Mouse (Mus musculus) monocyte, adult 5-6 weeks (primary cell): ENCODE data around the gene Shmt2. TPM values are rescaled to one million over a fixed set of nuclear protein-coding genes. Genes with fewer than 3 reads are reported as not detected.

Experiments
- ATAC-seq: fragments of 153-309, 156-312 bp; replicated peaks from 2 replicates; pipeline ENCODE4 v1.8.0; 2017; ENCODE audit warnings: mild to moderate bottlenecking; ENCODE audit not compliant: low TSS enrichment, insufficient number of reproducible peaks, severe bottlenecking, poor library complexity, low FRiP score
- total RNA-seq: library from RNA; stranded (forward); fragments of 200-1000, 200-491, 200-594 nt; gene quantifications from 3 replicates; pipeline ENCODE4 v1.2.3, GENCODE M21; 2017

Gene Shmt2
- total RNA-seq, 1 experiment from 2014 or later, result 11.5 TPM

DNA sequence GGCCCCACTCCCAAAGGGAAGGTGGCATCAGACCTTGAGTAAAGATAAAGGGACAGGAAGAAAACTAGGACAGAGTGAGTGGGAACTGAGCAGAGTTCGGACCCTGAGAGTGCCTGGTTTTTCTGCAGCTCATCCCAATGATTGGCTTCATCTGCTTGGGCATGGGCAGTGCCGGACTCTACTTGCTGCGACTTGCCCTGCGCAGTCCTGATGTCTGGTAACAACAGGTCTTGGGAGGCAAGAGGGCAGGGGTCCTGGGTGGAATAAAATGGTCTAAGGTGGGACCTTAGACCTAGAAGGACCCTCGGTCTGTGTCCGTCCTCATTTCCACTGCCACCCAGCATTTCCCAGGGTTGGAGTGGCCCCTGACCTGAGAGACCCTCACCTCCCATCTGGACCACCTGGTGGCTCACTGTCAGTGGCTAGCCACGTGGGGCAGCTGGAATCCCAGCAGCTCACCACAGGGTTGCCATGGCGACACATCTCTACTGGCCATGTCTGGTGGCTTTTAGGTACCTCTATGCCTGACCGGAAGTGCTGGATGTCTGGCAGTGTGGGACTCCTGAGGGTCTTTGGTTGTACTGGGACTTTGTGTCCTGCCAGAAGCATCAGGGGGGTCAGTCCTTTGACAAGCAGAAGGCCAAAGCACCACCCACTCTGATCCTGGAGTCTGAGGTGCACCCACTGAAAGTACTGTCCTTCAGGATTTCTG, 6.8 kb downstream of the Shmt2 start:
- no peak for ATAC-seq

GRCm38 (mm10) chr10:127514764-127515163, 7.5 kb downstream of the Shmt2 start, which contains the start of gene Ndufa4l2:
Gene Ndufa4l2 (plus strand): TSS chr10:127514967.
- ATAC-seq, result no peak

- ATAC-seq, result no peak
These were observed 8.0 kb downstream of the Shmt2 start for GRCm38 (mm10) chr10:127514111-127514698.

- no peak for ATAC-seq
These were observed 8.6 kb downstream of the Shmt2 start for GRCm38 (mm10) chr10:127513501-127514091.

DNA sequence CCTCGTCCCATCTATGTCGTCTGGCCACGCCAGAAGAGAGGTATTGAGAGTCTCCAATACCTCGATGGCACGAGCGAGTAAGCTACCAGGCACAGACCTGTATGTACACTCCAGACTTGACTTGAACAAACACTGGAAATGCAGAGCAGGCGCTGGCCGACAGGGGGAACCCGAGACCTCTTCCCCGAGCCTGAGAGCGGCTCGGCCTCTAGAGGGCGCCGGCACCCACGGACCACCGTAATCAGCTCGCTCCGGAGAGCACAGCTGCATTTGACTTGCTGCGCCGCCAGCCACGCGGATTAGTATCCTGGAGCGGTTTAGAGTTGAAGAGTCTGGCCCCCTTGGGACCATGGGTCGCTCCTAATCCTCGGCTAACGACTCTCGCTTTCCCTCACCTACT, 9.4 kb downstream of the Shmt2 start:
- ATAC-seq, result peak; percentile 68

DNA sequence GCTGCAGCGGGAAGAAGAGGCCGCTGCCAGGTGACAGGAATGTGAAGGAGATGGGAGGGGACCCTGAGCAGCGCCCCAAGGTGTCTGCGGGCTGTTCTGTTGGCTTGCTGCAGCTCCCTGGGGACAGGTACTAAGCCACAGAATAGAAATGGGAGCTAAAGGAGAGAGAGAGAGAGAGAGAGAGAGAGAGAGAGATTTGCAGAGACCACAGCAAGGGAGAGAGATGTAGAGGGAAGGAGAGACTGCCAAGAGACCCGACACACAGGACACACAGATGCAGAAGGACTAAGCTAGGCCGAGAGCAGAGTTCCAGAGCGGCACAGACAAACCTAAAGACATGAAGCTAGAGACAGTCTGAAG, 10.0 kb downstream of the Shmt2 start:
- no peak for ATAC-seq

DNA sequence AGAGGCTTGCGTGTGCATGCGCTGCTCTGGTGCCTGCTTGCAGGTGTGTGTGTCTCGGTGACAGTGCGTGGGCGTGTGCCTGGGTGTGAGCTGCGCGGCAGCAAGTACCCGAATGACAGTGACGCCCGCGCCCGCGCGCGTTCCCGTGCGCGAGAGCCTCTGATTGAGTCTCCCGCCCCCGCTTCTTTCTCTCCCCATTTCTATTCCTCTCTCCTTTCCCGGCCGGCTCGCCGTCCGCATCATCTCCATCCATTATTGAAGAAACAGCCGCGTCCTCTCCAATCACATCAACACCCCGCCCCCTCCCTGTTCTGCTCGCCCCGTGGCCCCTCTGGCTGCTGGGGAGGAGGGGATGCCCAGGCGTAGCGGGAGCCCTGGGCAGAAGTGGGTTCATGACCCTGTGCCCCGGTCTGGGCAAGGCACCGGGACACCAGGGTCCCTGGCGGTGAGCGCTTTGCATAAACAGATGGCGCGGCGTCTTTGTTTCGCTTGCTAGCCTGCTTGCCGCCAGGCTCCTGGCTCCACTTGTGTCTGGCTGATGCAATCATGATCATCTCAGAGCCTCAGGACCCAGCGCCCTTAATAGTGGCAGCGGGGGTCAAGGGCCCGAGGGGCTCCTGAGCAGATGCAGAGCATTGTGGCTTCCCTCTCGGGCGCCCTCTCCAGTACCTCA, 10.5 kb downstream of the Shmt2 start:
- no peak for ATAC-seq

GRCm38 (mm10) chr10:127510895-127511617, 11.2 kb downstream of the Shmt2 start:
- no peak for ATAC-seq

DNA sequence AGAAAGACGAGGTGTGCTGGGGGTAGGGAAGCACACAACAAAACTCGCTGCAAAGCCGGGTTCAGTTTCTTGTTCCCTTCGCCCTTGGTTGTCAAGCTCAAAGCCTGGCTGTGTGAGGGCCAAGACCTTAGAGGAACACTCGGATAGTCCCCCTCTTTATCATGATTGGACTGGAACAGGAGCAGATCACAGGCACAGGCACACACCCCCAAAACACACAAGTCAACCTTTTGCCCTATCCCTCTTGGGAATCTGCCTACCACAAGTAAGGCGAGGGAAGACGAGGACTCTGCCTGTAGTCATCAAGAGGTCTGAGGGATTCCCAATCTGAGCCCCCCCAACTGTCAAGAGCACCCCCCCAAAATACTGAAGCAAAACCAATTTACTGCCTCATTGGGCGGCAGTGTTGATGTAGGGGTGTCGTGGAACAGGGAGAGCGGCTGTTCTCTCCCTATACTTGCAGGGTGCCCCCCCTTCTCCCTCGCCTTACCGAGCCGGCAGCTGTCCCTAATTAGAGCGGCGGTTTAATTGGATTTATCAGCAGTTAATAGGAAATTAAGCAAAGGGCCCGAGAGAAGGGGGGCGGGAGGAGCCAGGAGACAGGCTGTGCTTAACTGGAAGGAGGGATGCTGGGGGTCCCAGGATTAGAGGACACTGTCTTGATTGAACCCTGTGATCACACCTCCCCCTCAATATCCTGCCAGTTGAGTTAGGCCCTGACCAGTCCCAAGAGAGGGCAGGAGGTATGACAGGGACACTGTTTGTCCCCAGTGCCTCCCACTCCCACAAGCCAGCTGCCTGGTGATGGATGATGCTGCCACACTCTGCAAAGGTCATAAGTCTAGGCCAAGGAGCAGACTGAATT, 12.2 kb downstream of the Shmt2 start:
- no peak for ATAC-seq

DNA sequence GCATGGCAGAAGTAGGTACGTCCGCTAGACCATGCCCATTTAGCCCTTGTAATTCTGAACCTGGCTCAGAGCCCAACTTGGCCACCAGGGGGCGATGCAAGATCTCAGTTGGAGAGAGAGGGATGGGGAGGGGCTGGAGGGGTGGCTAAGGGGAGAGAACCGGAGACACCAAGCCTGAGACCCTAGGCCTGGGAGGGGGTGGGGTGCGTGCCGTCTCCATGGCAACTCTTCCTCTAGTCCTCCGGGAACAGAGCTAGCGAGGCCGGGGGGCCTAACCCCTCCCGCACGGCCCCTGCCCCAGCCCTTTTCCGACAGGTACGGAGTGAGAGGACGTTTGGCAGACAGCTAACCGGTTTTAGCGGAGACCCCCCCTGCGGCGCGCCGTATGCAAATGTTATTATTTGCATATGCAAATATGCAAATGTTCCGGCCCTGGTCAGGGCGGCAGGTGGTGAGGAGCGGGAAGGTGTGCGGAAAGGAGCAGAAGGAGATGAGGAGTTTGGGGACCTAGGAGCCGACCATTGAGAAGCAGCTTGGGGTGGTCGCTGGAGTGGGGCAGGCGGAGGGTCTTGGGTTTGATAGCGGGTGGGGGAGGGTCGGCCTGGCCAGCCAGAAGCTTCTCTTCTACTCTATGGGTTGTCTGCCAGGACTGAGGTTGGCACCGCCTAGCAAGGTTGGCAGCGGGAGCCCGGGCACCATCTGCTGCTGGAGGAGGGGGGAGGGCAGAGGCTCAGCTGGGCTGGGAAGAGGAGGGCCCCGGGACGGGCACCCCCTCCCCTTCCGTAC, 13.0 kb downstream of the Shmt2 start:
- ATAC-seq, result peak; percentile 47; the same call in 1 of the 2 replicates

DNA sequence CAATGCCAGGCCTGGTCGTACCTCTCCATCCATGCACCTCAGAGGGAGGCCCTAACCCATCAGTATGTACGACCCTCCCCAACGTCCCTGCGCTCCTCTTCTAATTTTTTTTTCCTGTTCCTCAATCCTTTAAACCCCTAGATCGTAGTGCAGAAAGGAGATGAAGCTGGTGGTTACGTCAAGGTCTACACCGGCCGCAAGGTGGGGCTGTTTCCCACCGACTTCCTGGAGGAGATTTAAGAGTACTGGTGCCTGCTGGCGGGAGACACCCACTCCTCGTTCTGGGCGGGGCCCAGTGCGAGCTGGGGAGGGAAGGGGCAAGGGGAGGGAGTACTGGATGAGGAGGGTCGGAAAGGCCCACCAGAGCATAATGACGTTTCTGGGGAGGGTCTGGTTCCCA, 14.0 kb downstream of the Shmt2 start:
- ATAC-seq, result peak; percentile 8; the same call in 1 of the 2 replicates

DNA sequence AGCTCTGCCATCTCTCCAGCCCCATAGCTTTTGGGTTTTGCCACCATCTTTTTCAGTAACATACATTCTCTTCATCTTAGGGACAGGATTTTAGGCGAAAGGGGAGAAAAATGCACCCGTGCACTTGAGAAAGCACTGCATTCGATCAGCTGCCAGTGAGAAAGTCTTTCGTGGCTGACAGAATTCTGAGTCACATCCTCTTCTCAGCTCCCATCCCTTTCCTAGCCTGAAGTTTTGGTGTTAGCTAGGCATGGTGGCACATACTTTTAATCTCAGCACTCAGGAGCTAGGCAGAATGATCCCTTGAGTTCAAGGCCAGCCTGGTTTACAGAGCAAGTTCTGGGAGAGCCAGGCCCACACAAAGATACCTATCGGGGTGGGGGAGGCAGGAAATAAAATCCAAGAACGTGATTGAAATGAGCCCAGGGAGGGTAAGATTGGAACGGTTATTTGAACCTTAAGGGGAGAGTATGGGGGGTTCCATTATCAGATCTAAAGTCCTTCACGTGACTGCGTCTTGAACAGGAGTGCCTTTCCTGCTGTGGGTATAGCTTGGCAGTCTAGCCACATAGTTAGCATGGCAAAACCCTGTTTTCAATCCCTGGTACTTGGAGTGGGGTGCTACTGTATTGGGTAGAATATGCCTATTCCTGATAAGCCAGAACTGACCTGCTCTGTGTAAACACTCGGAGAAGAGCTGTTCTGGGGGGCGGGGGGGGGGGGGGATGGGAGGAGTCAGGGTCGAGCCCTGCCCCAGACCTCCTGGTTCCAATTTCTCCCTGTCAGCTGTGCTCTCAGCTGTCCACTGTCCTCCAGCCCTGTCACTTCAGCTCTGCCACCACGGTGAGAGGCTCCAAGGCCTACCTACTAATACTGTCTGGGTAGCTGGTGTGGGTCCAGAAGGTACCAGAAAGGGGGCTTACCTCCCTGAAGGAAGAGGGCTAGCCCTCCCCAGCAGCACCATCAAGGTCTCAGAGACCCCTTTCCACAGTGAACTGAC, 21.1 kb downstream of the Shmt2 start, which contains the start of gene Stac3:
Gene Stac3, plus strand, starts transcription at position 793 of the 1,000 bp plus-strand sequence.
- no peak for ATAC-seq

DNA sequence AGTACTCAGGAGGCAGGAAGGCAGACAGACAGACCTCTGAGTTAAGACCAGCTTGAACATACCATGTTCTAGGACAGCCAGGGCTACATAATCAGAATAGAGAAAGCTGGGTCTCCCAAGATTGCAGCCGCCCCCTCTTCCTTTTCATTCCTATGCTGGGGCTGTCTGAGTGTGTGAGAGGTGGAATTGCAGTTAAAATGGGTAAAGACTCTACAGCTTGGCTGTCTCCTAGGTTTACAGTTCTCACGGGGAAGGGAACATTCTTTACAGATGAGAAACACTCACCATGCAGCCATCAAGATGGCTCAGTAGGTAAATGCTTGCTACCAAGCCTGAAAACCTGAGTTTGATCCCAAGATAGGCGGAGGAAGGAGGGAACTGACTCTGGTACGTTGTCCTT, 22.2 kb downstream of the Shmt2 start:
- no peak for ATAC-seq

- ATAC-seq, result no peak
These were observed 22.7 kb downstream of the Shmt2 start for GRCm38 (mm10) chr10:127499516-127499915.

DNA sequence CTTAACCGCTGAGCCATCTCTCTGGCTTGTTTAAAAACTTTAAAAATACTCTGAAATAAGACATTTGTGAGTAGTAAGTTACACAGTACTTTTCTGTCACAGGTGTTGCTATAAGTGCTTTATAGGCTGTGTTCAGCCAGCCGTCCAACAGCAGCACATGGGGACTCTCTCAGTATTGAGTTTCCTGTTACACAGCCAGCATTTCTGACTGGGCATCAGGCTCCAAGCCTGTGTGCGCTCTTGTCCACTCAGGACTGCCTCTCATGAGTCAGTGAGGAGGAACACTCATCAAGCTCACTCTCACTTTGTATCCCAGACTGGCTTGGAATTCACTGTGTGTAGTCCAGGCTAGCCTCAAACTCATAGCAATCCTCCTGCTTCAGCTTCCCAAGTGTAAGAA, 26.1 kb downstream of the Shmt2 start:
- no peak for ATAC-seq

GRCm38 (mm10) chr10:127492118-127492517, 30.1 kb downstream of the Shmt2 start:
- ATAC-seq, result no peak
